Comparison of ENCODE assay signal across 26 mouse cellular contexts in the genomic region with DNA sequence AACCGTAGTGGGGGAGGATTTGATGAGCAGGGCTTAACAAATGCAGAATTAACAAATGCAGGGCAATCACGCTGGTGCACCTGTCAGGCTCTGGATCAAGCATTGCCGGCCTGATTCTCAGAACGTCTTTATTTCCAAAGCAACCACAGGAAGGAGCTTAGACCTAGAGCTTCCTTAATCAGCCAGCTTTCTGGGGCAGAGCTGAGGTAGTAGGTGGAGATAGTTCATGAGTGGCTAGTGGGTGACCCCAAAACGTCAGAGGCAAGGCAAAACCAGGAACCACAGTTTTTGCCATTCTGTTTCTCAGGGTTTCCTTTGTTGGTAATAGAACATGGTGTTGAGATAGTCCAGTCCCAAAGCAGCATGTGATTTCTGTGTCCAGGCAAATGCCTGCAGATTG.
DNase-seq lines count a peak whose midpoint lies in the region; ATAC-seq and TF ChIP-seq lines count a peak whose summit lies in the region.
"Had no signal": no experiment of that assay in that cellular context is flagged by ENCODE, and none has a peak within 500 bp of the region (broad histone marks: within the 10 kb centered on the region; RNA-seq: fewer than 3 reads in every experiment).

No protein-coding gene starts in this region.

- peak; percentile 24 for ATAC-seq in inflammation-experienced regulatory T-cells, adult 6 months
- ATAC-seq: forebrain, embryonic 14.5 days; intestine, embryonic 15.5 days had no signal

- no peak overlapping the region for H3K4me3 ChIP-seq in kidney, adult 2 months (ENCODE audit: insufficient read depth, low read depth, low read length)
- H3K4me3 ChIP-seq in olfactory bulb, adult 2 months (ENCODE audit: insufficient read depth, low read depth, low read length): no peak overlapping the region
- H3K4me3 ChIP-seq: embryonic facial prominence, embryonic 13.5 days; heart, embryonic 12.5 days; hindbrain, embryonic 15.5 days; intestine, embryonic 15.5 days; liver, embryonic 13.5 days; stomach, embryonic 15.5 days had no signal

- no peak for TF ChIP-seq CTCF in kidney, adult 2 months (conservative IDR thresholded peaks at IDR 0.05; ENCODE audit: insufficient read depth, insufficient read length, low read depth, low read length)
- TF ChIP-seq CTCF in olfactory bulb, adult 2 months (IDR thresholded peaks at IDR 0.05; ENCODE audit: insufficient read depth, low read depth, low read length): no peak

- H3K27me3 ChIP-seq in kidney, adult 2 months (replicated peaks; ENCODE audit: control insufficient read depth, insufficient read depth, low read length): no peaks in the 10 kb centered on the region
- H3K27me3 ChIP-seq: embryonic facial prominence, embryonic 13.5 days; heart, embryonic 12.5 days; hindbrain, embryonic 15.5 days; intestine, embryonic 15.5 days; liver, embryonic 13.5 days; stomach, embryonic 15.5 days had no signal

- H3K27ac ChIP-seq in kidney, adult 2 months (ENCODE audit: insufficient read depth, low read depth, low read length): 0 out of 2 replicates have a peak overlapping the region, but pooled peaks have one; percentile 21
- peak overlapping the region; percentile 1; the same call in 1 of the 2 replicates for H3K27ac ChIP-seq in olfactory bulb, adult 2 months (ENCODE audit: insufficient read depth, low read depth, low read length)
- H3K27ac ChIP-seq: embryonic facial prominence, embryonic 13.5 days; hindbrain, embryonic 15.5 days; intestine, embryonic 15.5 days; liver, embryonic 13.5 days; stomach, embryonic 15.5 days had no signal

- no peak for TF ChIP-seq POLR2A in kidney, adult 2 months (IDR thresholded peaks at IDR 0.05; ENCODE audit: low read depth, low read length)
- no peak for TF ChIP-seq POLR2A in olfactory bulb, adult 2 months (IDR thresholded peaks at IDR 0.05; ENCODE audit: insufficient read depth, low read depth, low read length)

- no peak for DNase-seq in kidney, adult 2 months
- DNase-seq in kidney, adult 8-10 months: no peak
- DNase-seq in thymus, postnatal 0 days (ENCODE audit: low spot score): peak; percentile 16
- DNase-seq in thymus, postnatal 4 days: no peak
- no peak for DNase-seq in embryo, embryonic 10 days (ENCODE audit: low spot score)
- DNase-seq in urinary bladder, postnatal 14 days (ENCODE audit: low spot score): no peak
- DNase-seq: adrenal gland, postnatal 25 days; cerebellum, adult 9-10 months; embryo, embryonic 11 days; heart, postnatal 10 days; kidney, postnatal 36 days; layer of hippocampus, adult 9-11 months; liver, embryonic 13.5 days; lung, adult 2 months; midbrain, embryonic 14.5 days; right cerebral cortex, adult 18-20 months; right cerebral cortex, postnatal 4 days; thymus, adult 2 months had no signal

- H3K4me1 ChIP-seq in kidney, adult 2 months (ENCODE audit: control insufficient read depth, insufficient read depth, low read length): no peaks in the 10 kb centered on the region
- peaks cover 3% of the 10 kb centered on the region for H3K4me1 ChIP-seq in olfactory bulb, adult 2 months (ENCODE audit: control insufficient read depth, insufficient read depth, low read length)
- H3K4me1 ChIP-seq: hindbrain, embryonic 15.5 days; intestine, embryonic 15.5 days; stomach, embryonic 15.5 days had no signal

- H3K36me3 ChIP-seq in kidney, adult 2 months (ENCODE audit: control insufficient read depth, insufficient read depth, low read length): no peaks in the 10 kb centered on the region; the same call in 1 of the 2 replicates

- 71% methylated on average over 5 of the region's 5 CpGs for WGBS in kidney, adult 2 months
- WGBS in olfactory bulb, adult 2 months: 62% methylated on average over 5 of the region's 5 CpGs
